Mouse (Mus musculus): ENCODE results near the gene Aifm2.

DNA sequence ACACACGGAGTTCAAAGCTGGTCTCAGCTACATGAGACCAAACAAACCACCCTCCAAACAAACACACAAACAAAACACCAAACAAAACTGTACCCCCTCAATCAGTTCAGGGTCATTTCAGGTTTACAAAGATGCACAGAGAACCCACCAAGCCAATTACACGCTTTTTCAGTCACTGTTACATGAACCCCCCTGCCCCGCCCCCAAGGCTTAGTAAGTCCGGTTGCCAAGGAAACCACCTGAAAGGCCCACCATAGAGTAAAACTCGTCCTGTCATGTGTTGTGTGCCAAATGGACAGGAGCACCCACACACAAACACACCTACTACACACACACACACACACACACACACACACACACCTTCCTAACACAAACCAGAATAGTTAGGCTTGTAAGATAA, 50.5 kb downstream of the Aifm2 start:
- TF ChIP-seq CTCF (IDR thresholded peaks at IDR 0.05; ENCODE audit: insufficient read depth, low read depth, low read length) (no peak), POLR2A (IDR thresholded peaks at IDR 0.05; ENCODE audit: insufficient read depth, low read depth, low read length) (no peak)
